Mouse (Mus musculus): ENCODE data around the gene Camk2n2. TPM values are rescaled to one million over a fixed set of nuclear protein-coding genes. Genes with fewer than 3 reads are reported as not detected.

Gene Camk2n2
- polyA plus RNA-seq (2014; fragmentation: Illumina TruSeq; extraction: RNeasy Lipid Tissue Mini Kit (QIAGEN cat#74804); ENCODE audit: low read depth, low replicate concordance) = not detected

DNA sequence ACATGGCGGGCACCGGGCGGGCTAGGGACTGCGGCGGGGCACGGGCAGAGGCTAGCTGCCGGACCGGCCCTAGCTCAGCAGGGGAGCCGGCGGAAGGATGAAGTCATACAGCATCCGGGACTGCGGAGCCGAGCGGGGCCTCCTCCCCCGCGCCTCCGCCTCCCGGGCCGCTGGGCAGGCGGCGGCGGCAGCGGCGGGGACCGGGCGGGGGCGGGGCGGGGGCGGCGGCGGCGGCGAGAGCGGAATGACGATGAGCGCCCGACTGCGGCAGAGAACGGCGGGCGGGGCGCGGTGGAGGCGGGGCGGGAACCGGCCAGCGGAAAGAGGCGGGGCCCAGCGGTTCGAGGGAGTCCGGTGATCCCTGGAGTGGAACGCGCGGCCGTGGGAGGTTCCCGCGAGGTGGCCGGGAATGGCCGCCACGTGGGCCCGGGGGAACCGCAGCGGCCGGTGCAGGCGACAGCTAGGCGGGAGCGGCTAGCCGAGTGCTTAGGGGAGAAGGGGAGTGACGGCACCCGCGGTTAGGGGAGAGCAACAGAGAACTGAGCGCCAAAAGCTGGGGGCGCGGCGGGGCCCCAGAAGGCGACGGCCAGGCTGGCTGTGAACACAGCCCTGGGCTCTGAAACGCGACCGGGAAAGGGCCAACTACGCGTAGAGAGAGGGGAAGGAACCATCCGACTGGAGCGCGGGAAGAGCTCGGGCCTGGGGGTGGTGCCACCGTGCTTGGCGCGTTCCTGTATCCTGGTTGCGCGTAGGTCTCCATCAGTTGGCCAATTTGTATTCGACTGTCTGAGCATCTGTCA is at the start of gene Camk2n2:
Camk2n2 (minus strand) TSS at position 97 of the 800 bp plus-strand sequence.

GRCm38 (mm10) chr16:20668013-20668412 is 46.9 kb upstream of the Camk2n2 start, which contains the start of gene Eif4g1:
TSS of gene Eif4g1 (plus strand) at chr16:20668313.

GRCm38 (mm10) chr16:20651076-20651946 is 30.2 kb upstream of the Camk2n2 start, which contains the start of gene Psmd2:
TSS of gene Psmd2 (plus strand) at chr16:20651652.

GRCm38 (mm10) chr16:20629731-20630634 is 8.9 kb upstream of the Camk2n2 start, which contains the start of gene Ece2:
TSS of gene Ece2 (plus strand) at chr16:20629828.

GRCm38 (mm10) chr16:20611357-20612227 is 9.5 kb downstream of the Camk2n2 start, which contains the start of the genes Eef1akmt4, Gm49333 and Alg3:
TSS of gene Eef1akmt4 (plus strand) at chr16:20611593.
TSS of gene Gm49333 (plus strand) at chr16:20611610.
TSS of gene Alg3 (minus strand) at chr16:20611735.

GRCm38 (mm10) chr16:20589366-20589938 is 31.6 kb downstream of the Camk2n2 start, which contains the start of gene Vwa5b2:
TSS of gene Vwa5b2 (plus strand) at chr16:20589471.

Other genes with a start within 250 kb of the Camk2n2 start
- gene Abcc5, start 194.9 kb downstream of the Camk2n2 start, polyA plus RNA-seq (2014; fragmentation: Illumina TruSeq; extraction: RNeasy Lipid Tissue Mini Kit (QIAGEN cat#74804); ENCODE audit: low read depth, low replicate concordance) = 2.8 TPM
- gene Eif2b5, start 122.5 kb downstream of the Camk2n2 start, polyA plus RNA-seq (2014; fragmentation: Illumina TruSeq; extraction: RNeasy Lipid Tissue Mini Kit (QIAGEN cat#74804); ENCODE audit: low read depth, low replicate concordance) = 9.8 TPM
- gene Dvl3, start 104.3 kb downstream of the Camk2n2 start, polyA plus RNA-seq (2014; fragmentation: Illumina TruSeq; extraction: RNeasy Lipid Tissue Mini Kit (QIAGEN cat#74804); ENCODE audit: low read depth, low replicate concordance) = 7.3 TPM
- 86.1 TPM for gene Ap2m1, start 85.8 kb downstream of the Camk2n2 start, polyA plus RNA-seq (2014; fragmentation: Illumina TruSeq; extraction: RNeasy Lipid Tissue Mini Kit (QIAGEN cat#74804); ENCODE audit: low read depth, low replicate concordance)
- 10.5 TPM for gene Abcf3, start 72.7 kb downstream of the Camk2n2 start, polyA plus RNA-seq (2014; fragmentation: Illumina TruSeq; extraction: RNeasy Lipid Tissue Mini Kit (QIAGEN cat#74804); ENCODE audit: low read depth, low replicate concordance)
- gene Vwa5b2, start 31.8 kb downstream of the Camk2n2 start, polyA plus RNA-seq (2014; fragmentation: Illumina TruSeq; extraction: RNeasy Lipid Tissue Mini Kit (QIAGEN cat#74804); ENCODE audit: low read depth, low replicate concordance) = not detected
- gene Eef1akmt4, start 9.7 kb downstream of the Camk2n2 start, polyA plus RNA-seq (2014; fragmentation: Illumina TruSeq; extraction: RNeasy Lipid Tissue Mini Kit (QIAGEN cat#74804); ENCODE audit: low read depth, low replicate concordance) = 1.7 TPM
- not detected for gene Gm49333, start 9.7 kb downstream of the Camk2n2 start, polyA plus RNA-seq (2014; fragmentation: Illumina TruSeq; extraction: RNeasy Lipid Tissue Mini Kit (QIAGEN cat#74804); ENCODE audit: low read depth, low replicate concordance)
- 6.0 TPM for gene Alg3, start 9.6 kb downstream of the Camk2n2 start, polyA plus RNA-seq (2014; fragmentation: Illumina TruSeq; extraction: RNeasy Lipid Tissue Mini Kit (QIAGEN cat#74804); ENCODE audit: low read depth, low replicate concordance)
- not detected for gene Ece2, start 8.5 kb upstream of the Camk2n2 start, polyA plus RNA-seq (2014; fragmentation: Illumina TruSeq; extraction: RNeasy Lipid Tissue Mini Kit (QIAGEN cat#74804); ENCODE audit: low read depth, low replicate concordance)
- gene Psmd2, start 30.4 kb upstream of the Camk2n2 start, polyA plus RNA-seq (2014; fragmentation: Illumina TruSeq; extraction: RNeasy Lipid Tissue Mini Kit (QIAGEN cat#74804); ENCODE audit: low read depth, low replicate concordance) = 84.4 TPM
- 154 TPM for gene Eif4g1, start 47.0 kb upstream of the Camk2n2 start, polyA plus RNA-seq (2014; fragmentation: Illumina TruSeq; extraction: RNeasy Lipid Tissue Mini Kit (QIAGEN cat#74804); ENCODE audit: low read depth, low replicate concordance)
- gene Fam131a, start 72.0 kb upstream of the Camk2n2 start, polyA plus RNA-seq (2014; fragmentation: Illumina TruSeq; extraction: RNeasy Lipid Tissue Mini Kit (QIAGEN cat#74804); ENCODE audit: low read depth, low replicate concordance) = not detected
- 10.0 TPM for gene Polr2h, start 96.4 kb upstream of the Camk2n2 start, polyA plus RNA-seq (2014; fragmentation: Illumina TruSeq; extraction: RNeasy Lipid Tissue Mini Kit (QIAGEN cat#74804); ENCODE audit: low read depth, low replicate concordance)
- gene Clcn2, start 96.5 kb upstream of the Camk2n2 start, polyA plus RNA-seq (2014; fragmentation: Illumina TruSeq; extraction: RNeasy Lipid Tissue Mini Kit (QIAGEN cat#74804); ENCODE audit: low read depth, low replicate concordance) = 3.3 TPM
- gene Chrd, start 111.8 kb upstream of the Camk2n2 start, polyA plus RNA-seq (2014; fragmentation: Illumina TruSeq; extraction: RNeasy Lipid Tissue Mini Kit (QIAGEN cat#74804); ENCODE audit: low read depth, low replicate concordance) = 0.13 TPM
- gene Thpo, start 113.2 kb upstream of the Camk2n2 start, polyA plus RNA-seq (2014; fragmentation: Illumina TruSeq; extraction: RNeasy Lipid Tissue Mini Kit (QIAGEN cat#74804); ENCODE audit: low read depth, low replicate concordance) = 2.9 TPM

All from liver, adult 10 weeks (tissue).